9 mouse cellular contexts compared by ENCODE assay signal in the genomic region with DNA sequence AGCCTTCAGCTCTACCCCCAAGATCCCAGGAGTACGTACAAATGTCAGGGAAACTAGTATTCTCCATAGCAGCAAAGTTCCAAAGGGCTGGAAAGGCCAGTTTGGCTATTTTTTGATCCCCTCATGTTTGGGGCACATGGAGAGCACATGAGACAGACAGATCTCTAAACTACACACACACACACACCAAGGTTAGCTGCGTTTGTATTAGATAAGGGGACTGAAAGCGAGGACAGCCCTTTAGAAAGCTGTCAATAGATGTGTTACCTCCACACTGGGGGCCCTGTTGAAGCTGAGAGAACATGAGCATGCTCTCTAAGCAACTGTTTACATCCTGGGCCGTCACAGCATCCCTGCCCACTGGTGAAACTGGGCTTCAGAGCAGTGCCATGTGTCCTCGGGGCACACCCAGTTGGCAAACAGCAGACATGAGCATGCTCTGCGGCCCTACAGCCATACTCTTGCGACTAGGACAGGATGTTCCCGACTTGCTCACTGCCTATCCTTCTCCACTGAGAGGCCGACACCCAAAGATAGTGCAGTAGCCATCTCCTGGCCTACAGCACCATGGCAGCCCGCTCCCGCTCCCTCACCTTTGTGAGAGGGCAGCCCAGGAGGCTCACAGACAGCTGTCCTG. TPM values are rescaled to one million over a fixed set of nuclear protein-coding genes. Genes with fewer than 3 reads are reported as not detected.
DNase-seq lines count a peak whose midpoint lies in the region; ATAC-seq lines count a peak whose summit lies in the region.
"Had no signal": no experiment of that assay in that cellular context is flagged by ENCODE, and none has a peak within 500 bp of the region (broad histone marks: within the 10 kb centered on the region; RNA-seq: fewer than 3 reads in every experiment).

No protein-coding gene starts in this region.

- H3K27ac ChIP-seq in heart, embryonic 12.5 days (ENCODE audit: poor library complexity, severe bottlenecking) = 0 out of 2 replicates have a peak overlapping the region, but pooled peaks have one; percentile 44
- peak overlapping the region; percentile 19; the same call in 1 of the 2 replicates for H3K27ac ChIP-seq in lung, embryonic 16.5 days (ENCODE audit: low read length)

- peaks cover 3% of the 10 kb centered on the region; the same call in 1 of the 2 replicates for H3K36me3 ChIP-seq in heart, embryonic 12.5 days
- H3K36me3 ChIP-seq in lung, embryonic 16.5 days (ENCODE audit: control insufficient read depth, insufficient read depth, low read length) = peaks cover under 1% of the 10 kb centered on the region

- ATAC-seq in heart, embryonic 12.5 days (ENCODE audit: insufficient number of reproducible peaks, low FRiP score) = no peak
- ATAC-seq in lung, embryonic 16.5 days (ENCODE audit: low read depth) = no peak

- intact Hi-C loops in heart, postnatal 36 days (cut with DNase I) = no loop called here

- no peak overlapping the region for H3K4me2 ChIP-seq in heart, embryonic 12.5 days
- no peak overlapping the region for H3K4me2 ChIP-seq in lung, embryonic 16.5 days (ENCODE audit: low read depth, low read length)

- no peak overlapping the region for H3K9ac ChIP-seq in heart, embryonic 12.5 days
- no peak overlapping the region for H3K9ac ChIP-seq in lung, embryonic 16.5 days (ENCODE audit: low read length)

- H3K9me3 ChIP-seq in heart, embryonic 12.5 days (replicated peaks) = no peaks in the 10 kb centered on the region
- H3K9me3 ChIP-seq in lung, embryonic 16.5 days (ENCODE audit: control insufficient read depth, low read length) = no peaks in the 10 kb centered on the region

- H3K4me3 ChIP-seq in heart, embryonic 12.5 days = no peak overlapping the region
- H3K4me3 ChIP-seq in lung, embryonic 16.5 days (ENCODE audit: low read length) = no peak overlapping the region

- peaks cover 32% of the 10 kb centered on the region for H3K4me1 ChIP-seq in heart, embryonic 12.5 days (replicated peaks)
- peaks cover 4% of the 10 kb centered on the region; the same call in 1 of the 2 replicates for H3K4me1 ChIP-seq in lung, embryonic 16.5 days (replicated peaks; ENCODE audit: control insufficient read depth, insufficient read depth, low read length)

- WGBS in heart, embryonic 12.5 days = 49% methylated on average over 11 of the region's 11 CpGs
- WGBS in lung, embryonic 16.5 days = 62% methylated on average over 11 of the region's 11 CpGs

- no peaks in the 10 kb centered on the region for H3K27me3 ChIP-seq in heart, embryonic 12.5 days (replicated peaks)
- H3K27me3 ChIP-seq in lung, embryonic 16.5 days (ENCODE audit: control insufficient read depth, insufficient read depth, low read depth, low read length) = no peaks in the 10 kb centered on the region

- DNase-seq in heart, adult 18-20 months = peak; percentile 62 to 82
- DNase-seq in heart, postnatal 36 days = no peak
- DNase-seq in brain, adult 2 months (ENCODE audit: low read depth, low spot score) = peak; percentile 66
- DNase-seq in left cerebral cortex, adult 9 months (ENCODE audit: low spot score in 2 of 2) = no peak
- no peak for DNase-seq in thymus, postnatal 25 days
- DNase-seq in thymus, postnatal 10 days (ENCODE audit: low spot score in 2 of 2) = no peak
- DNase-seq: layer of hippocampus, postnatal 36 days had no signal

RNA-seq across cellular contexts. Expression of gene Fam53b, which starts 47.3 kb away (rescaled TPM):
- 10 to 100 TPM; 21.3 to 22.5 TPM for total RNA-seq in heart, adult 18-20 months (2021)
- 10 to 100 TPM; 22.7 to 25.5 TPM for total RNA-seq in heart, postnatal 36 days (2021)
- 15.3 and 17.0 TPM in 2 replicates for polyA plus RNA-seq in heart, embryonic 12.5 days (2016; fragmentation: Nextera tagmentation; extraction: Ambion mirVana)
- 33.5 and 36.0 TPM in 2 replicates for polyA plus RNA-seq in lung, embryonic 16.5 days (2015; fragmentation: Nextera tagmentation; extraction: Ambion mirVana)

Comparison
In these comparisons a context has a peak if more than half of its experiments do, and no peak if none do; other contexts are left out.
1. DNase-seq: peak in heart, adult 18-20 months (2 of 2) and brain, adult 2 months (single experiment); none in heart, postnatal 36 days (0 of 2), left cerebral cortex, adult 9 months (0 of 2), thymus, postnatal 25 days (single experiment) and thymus, postnatal 10 days (0 of 2).